In the genomic region with DNA sequence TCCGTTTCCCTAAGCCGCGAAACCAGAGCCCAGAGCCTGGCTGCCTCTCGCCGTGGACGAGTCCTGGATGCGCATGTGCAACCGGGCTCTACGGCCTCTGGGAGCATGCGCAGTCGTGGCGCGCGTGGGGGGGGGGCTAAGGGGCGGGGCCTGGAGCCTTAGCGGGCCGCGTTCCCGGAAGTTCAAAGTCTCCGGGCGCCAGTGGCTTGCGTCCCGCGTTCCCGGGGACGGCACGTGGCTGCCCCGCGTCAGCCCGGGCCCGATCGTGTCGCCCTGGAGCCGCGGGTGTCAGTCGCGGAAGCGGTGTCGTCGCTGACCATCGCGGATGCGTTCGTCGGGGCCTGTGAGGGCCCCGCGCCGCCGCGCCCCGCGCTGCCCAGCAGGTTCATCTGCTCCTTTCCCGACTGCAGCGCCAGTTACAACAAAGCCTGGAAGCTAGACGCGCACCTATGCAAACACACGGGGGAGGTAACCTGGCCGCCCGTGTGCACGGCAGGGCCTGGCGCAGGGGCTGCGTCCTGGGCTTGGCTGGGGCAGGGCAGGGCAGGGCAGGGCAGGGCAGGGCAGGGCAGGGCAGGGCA, we compare ENCODE assay signal across 8 mouse cellular contexts. TPM values are rescaled to one million over a fixed set of nuclear protein-coding genes. Genes with fewer than 3 reads are reported as not detected.
DNase-seq lines count a peak whose midpoint lies in the region; ATAC-seq lines count a peak whose summit lies in the region.

Gene Gtf3a, plus strand, starts transcription at position 150 of the 581 bp plus-strand sequence.

- H3K27ac ChIP-seq in hindbrain, embryonic 12.5 days = peak within 1 kb of the TSS; percentile 70

- peak within 1 kb of the TSS; percentile 86 for H3K9ac ChIP-seq in hindbrain, embryonic 12.5 days

- no peaks in the 10 kb centered on the region for H3K27me3 ChIP-seq in hindbrain, embryonic 12.5 days

- peaks cover 29% of the 10 kb centered on the region for H3K36me3 ChIP-seq in hindbrain, embryonic 12.5 days

- DNase-seq in WW6 (ENCODE audit: low read depth, low spot score) = peak; percentile 75
- DNase-seq in cerebellum, postnatal 14 days = peak; percentile 86 to 89
- DNase-seq in frontal cortex, postnatal 14 days (ENCODE audit: low spot score in 2 of 2) = peak; percentile 43 to 60
- DNase-seq in layer of hippocampus, postnatal 36 days = peak; percentile 59 to 64
- DNase-seq in lung, postnatal 36 days = peak; percentile 85
- peak; percentile 83 for DNase-seq in retina, embryonic 14.5 days (ENCODE audit: low spot score)
- peak; percentile 75 to 81 for DNase-seq in thymus, postnatal 36 days

- under 1% methylated on average over 62 of the region's 62 CpGs for WGBS in hindbrain, embryonic 12.5 days

- H3K4me3 ChIP-seq in hindbrain, embryonic 12.5 days = peak within 1 kb of the TSS; percentile 64

- peaks cover 6% of the 10 kb centered on the region; the same call in 1 of the 2 replicates for H3K9me3 ChIP-seq in hindbrain, embryonic 12.5 days (replicated peaks)

- peak; percentile 95 for ATAC-seq in hindbrain, embryonic 12.5 days (ENCODE audit: low FRiP score)

- H3K4me2 ChIP-seq in hindbrain, embryonic 12.5 days (replicated peaks) = peak within 1 kb of the TSS; percentile 94

- H3K4me1 ChIP-seq in hindbrain, embryonic 12.5 days = peaks cover 9% of the 10 kb centered on the region

RNA-seq across cellular contexts. Expression of gene Gtf3a, which starts in this region (rescaled TPM):
- 89.1 and 97.1 TPM in 2 replicates for polyA plus RNA-seq in hindbrain, embryonic 12.5 days (2016; fragmentation: Nextera tagmentation; extraction: Ambion mirVana)
- total RNA-seq in layer of hippocampus, postnatal 36 days (2021) = 10 to 100 TPM; 21.6 to 25.8 TPM

Comparison
In these comparisons a context has a peak if more than half of its experiments do, and no peak if none do; other contexts are left out.
1. Peak in every context shown above with its lines: DNase-seq, ATAC-seq, H3K4me3 ChIP-seq and H3K27ac ChIP-seq.